Mouse (Mus musculus) urinary bladder, adult 18-20 months (tissue): ENCODE data around the gene Olfr406.

Experiments
- DNase-seq, 2 experiments: peaks; one replicate each; pipeline ENCODE4 v3.0.0; 2022; ENCODE audit warnings: low spot score in 2 of 2, mixed read lengths in 2 of 2

Gene Olfr406

DNA sequence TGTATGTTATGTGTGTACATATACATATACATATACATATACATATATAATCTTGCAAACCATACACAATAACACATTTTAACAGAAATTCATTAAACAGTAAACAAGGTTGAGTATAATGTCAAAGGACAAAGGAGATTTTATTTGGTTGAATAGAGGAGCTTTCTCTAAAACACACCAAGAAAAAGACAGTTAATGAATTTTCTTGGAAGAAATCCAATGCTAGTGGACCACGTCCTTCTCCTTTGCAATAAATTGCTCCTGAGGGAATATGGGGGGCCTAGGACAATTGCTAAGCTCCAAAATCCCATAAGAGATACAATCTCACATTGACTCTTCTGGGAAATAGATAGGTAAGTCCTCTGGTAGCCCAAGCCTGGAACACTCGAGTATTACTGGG, at the start of gene Olfr406:
TSS of gene Olfr406 (plus strand) at position 301 of the 400 bp plus-strand sequence.
- DNase-seq: no peak

DNA sequence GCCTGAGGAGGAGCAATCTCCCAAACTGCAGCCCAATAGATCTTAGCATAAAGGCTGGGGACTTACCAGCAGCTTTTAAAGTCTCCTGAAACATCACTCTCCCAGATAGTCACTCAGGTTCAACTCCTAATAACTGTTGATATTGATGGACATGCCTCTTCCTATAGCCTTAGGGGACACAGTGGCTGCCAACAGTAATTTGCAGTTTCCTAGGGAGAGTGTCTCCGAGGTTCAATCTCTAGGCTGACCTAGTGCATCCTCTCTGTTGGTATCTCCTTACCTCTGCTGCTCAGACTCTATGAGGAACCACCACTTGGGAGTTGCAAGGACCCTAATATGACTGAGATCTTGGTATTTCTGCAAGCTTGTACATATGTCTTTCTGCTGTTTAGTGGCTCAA, 48.3 kb upstream of the Olfr406 start, which contains the start of gene Olfr43:
TSS of gene Olfr43 (minus strand) at position 101 of the 400 bp plus-strand sequence.
- DNase-seq: no peak

DNA sequence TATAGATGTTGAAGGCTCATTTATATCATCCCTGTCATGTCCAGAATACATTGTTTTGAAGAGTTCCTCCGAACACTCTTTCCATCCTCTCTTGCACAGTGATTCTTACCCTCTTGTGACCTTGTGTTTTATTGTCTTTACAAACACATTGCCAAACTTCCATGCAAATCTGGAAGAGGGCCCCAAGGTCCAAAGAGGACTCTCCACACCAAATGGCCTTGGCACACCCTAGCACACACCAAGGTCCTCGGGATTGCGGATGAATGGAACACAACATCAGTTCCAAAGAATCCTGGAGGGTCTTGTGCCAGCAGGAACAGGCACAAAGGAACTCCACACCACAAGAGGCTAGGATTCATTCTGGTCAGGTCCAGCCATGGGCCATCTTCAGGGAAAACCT, 18.4 kb upstream of the Olfr406 start:
- DNase-seq: no peak

DNA sequence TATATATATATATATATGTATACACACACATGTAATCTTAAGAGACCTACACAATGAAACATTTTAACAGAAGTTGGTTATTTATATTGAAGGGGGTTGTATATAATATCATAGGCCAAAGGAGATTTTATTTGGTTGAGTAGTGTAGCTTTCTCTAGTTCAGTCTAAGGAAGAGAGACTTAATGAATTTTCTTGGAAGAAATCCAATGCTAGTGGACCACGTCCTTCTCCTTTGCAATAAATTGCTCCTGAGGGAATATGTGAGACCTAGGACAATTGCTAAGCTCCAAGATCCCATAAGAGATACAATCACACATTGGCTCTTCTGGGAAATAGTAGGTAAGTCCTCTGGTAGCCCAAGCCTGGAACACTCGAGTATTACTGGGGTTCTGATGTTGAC, 23.8 kb downstream of the Olfr406 start, which contains the start of gene Olfr59:
TSS of gene Olfr59 (plus strand) at position 301 of the 400 bp plus-strand sequence.
- DNase-seq: no peak

DNA sequence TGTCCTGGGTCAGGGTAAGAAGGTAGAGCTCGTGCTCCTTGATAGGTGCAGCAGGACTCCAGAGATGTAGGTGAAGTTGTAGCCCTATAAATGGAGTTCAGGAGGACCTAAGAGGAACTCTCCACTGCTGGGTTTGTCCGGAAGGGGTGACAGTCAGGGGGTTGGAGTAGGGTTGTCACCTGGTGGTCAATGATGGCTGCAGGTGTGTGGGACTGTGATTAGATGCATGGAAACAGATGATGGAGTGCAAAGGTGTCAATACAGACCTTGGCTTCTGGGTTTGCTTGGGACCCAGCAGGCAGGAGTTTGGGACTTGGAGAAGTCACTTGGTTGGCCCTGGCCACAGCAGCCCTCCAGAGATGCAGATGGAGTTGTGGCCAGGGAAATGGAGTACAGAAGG, 27.6 kb downstream of the Olfr406 start:
- no peak for DNase-seq
